Mouse (Mus musculus) olfactory bulb, adult 2 months (tissue): ENCODE measurements around the gene Rasl10a.

ENCODE experiments used
- CTCF ChIP-seq: fragments of 200-500 bp; IDR thresholded peaks from 2 replicates; pipeline ENCODE4 v1.5.1; 2012; ENCODE audit warnings: low read depth, mild to moderate bottlenecking, low read length, moderate library complexity; ENCODE audit not compliant: insufficient read depth
- POLR2A ChIP-seq: fragments of 200-500 bp; IDR thresholded peaks from 2 replicates; pipeline ENCODE4 v1.6.1; 2012; ENCODE audit warnings: mild to moderate bottlenecking, low read depth, low read length, moderate library complexity; ENCODE audit not compliant: insufficient read depth

- TF ChIP-seq CTCF (no peak), POLR2A (no peak)
These were observed 11.5 kb upstream of the Rasl10a start for GRCm38 (mm10) chr11:5046321-5046926.
